Mouse (Mus musculus) hindbrain, embryonic 15.5 days (tissue): ENCODE data around the gene Tssk6. TPM values are rescaled to one million over a fixed set of nuclear protein-coding genes. Genes with fewer than 3 reads are reported as not detected.

ENCODE experiments used
- ATAC-seq: fragments of 200-750 bp; cut with Nextera tagmentation; 2 replicates; pipeline ENCODE4 v1.8.0; 2017; ENCODE audit warnings: low read depth, moderate number of reproducible peaks, moderate TSS enrichment; ENCODE audit not compliant: low FRiP score
- H3K27ac ChIP-seq: fragments of 300-500 bp; sonication (generic); replicated peaks from 2 replicates; pipeline ENCODE4 v1.5.1; 2015; ENCODE audit warnings: mild to moderate bottlenecking, inconsistent platforms
- H3K27me3 ChIP-seq: fragments of 300-500 bp; sonication (generic); 2 replicates; pipeline ENCODE4 v1.6.1; 2015; ENCODE audit warnings: control low read depth, inconsistent platforms
- H3K36me3 ChIP-seq: fragments of 300-500 bp; sonication (generic); 2 replicates; pipeline ENCODE4 v1.6.1; 2015; ENCODE audit warnings: control low read depth, inconsistent platforms
- H3K4me1 ChIP-seq: fragments of 300-500 bp; sonication (generic); replicated peaks from 2 replicates; pipeline ENCODE4 v1.6.1; 2015; ENCODE audit warnings: control low read depth, inconsistent platforms
- H3K4me2 ChIP-seq: fragments of 300-500 bp; sonication (generic); 2 replicates; pipeline ENCODE4 v1.6.1; 2015; ENCODE audit warnings: moderate library complexity, mild to moderate bottlenecking, inconsistent platforms
- H3K4me3 ChIP-seq: fragments of 300-500 bp; sonication (generic); 2 replicates; pipeline ENCODE4 v1.5.1; 2015; ENCODE audit warnings: mild to moderate bottlenecking, inconsistent platforms
- H3K9ac ChIP-seq: fragments of 300-500 bp; sonication (generic); 2 replicates; pipeline ENCODE4 v1.6.1; 2015; ENCODE audit warnings: inconsistent platforms
- H3K9me3 ChIP-seq: fragments of 300-500 bp; sonication (generic); 2 replicates; pipeline ENCODE4 v1.6.1; 2016; ENCODE audit warnings: control low read depth, inconsistent platforms
- WGBS: fragments of 180-500 bp; shearing (Covaris S2); methylation state at CpG from one replicate; pipeline ENCODE4 v1.1.7; 2015; 5-methylcytosine and 5-hydroxymethylcytosine counted together
- polyA plus RNA-seq: library from polyadenylated mRNA; unstranded; fragments of >200 nt; fragmentation: Nextera tagmentation; extraction: Ambion mirVana; gene quantifications from 2 replicates; pipeline ENCODE4 v1.2.1, GENCODE M21; 2015

Gene Tssk6
- polyA plus RNA-seq, 1 experiment from 2014 or later, result 4.3 TPM

GRCm38 (mm10) chr8:69888244-69888866, 13.6 kb upstream of the Tssk6 start:
- H3K4me2 ChIP-seq, result peak overlapping the region; percentile 50
- no peaks in the 10 kb centered on the region for H3K9me3 ChIP-seq
- no peak overlapping the region for H3K9ac ChIP-seq
- H3K27ac ChIP-seq, result no peak overlapping the region
- no peak for ATAC-seq
- H3K4me1 ChIP-seq, result peaks cover 45% of the 10 kb centered on the region
- peak overlapping the region; percentile 24 for H3K4me3 ChIP-seq
- peaks cover 72% of the 10 kb centered on the region for H3K27me3 ChIP-seq
- 7% methylated on average over 24 of the region's 24 CpGs for WGBS
- no peaks in the 10 kb centered on the region for H3K36me3 ChIP-seq

DNA sequence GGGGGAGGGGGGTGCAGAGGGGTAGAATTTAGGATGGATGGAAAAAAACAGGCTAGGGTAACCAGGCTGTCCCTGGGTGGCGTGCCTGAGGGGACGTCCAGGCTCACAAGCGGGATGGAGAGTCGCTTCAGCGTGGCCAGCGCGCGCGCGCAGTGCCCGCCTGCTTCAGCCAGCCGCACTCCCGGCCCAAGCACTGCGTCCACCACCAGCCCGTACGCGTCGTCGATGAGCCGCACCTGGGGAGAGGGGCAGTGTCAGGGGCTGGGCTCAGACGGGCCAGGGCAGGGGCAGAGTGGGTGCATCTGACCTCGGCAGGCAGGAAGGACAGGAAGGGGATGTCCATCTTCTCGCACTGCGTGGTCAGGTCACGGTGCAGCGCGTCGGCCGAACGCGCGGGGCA, 13.1 kb upstream of the Tssk6 start:
- Histone ChIP-seq H3K9me3 (no peaks in the 10 kb centered on the region), H3K4me1 (peaks cover 48% of the 10 kb centered on the region), H3K9ac (no peak overlapping the region), H3K27me3 (peaks cover 67% of the 10 kb centered on the region), H3K36me3 (peaks cover 3% of the 10 kb centered on the region; the same call in 1 of the 2 replicates), H3K4me3 (peak overlapping the region; percentile 24), H3K4me2 (peak overlapping the region; percentile 50), H3K27ac (no peak overlapping the region)
- no peak for ATAC-seq
- WGBS, result 3% methylated on average over 32 of the region's 32 CpGs

DNA sequence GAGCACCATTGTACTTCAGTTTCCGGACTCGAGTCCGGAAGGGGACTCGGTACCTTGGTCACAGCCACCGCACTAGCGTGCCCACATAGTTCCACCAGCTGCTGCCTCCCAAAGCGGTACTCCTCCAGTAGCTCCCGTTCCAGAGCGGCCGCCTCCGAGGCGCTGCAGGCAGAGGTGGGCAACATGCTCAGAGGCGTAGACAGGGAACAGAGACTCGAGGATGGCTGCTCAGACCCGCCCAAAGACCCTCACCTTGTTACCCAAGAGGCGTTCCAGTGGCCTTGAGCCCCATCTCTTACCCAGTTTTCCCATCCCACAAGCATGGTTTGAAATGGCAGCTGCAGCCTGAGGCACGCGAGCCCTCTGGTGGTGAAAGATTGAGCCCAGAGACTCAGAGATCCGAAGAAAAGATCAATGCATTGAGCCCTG, 11.2 kb upstream of the Tssk6 start:
- WGBS, result 43% methylated on average over 19 of the region's 19 CpGs
- peak; percentile 3; the same call in 1 of the 2 replicates for ATAC-seq
- Histone ChIP-seq H3K4me3 (no peak overlapping the region), H3K9me3 (no peaks in the 10 kb centered on the region), H3K36me3 (peaks cover 3% of the 10 kb centered on the region; the same call in 1 of the 2 replicates), H3K27me3 (peaks cover 48% of the 10 kb centered on the region), H3K9ac (no peak overlapping the region), H3K27ac (no peak overlapping the region), H3K4me1 (peaks cover 60% of the 10 kb centered on the region), H3K4me2 (0 out of 2 replicates have a peak overlapping the region, but pooled peaks have one; percentile 18)

DNA sequence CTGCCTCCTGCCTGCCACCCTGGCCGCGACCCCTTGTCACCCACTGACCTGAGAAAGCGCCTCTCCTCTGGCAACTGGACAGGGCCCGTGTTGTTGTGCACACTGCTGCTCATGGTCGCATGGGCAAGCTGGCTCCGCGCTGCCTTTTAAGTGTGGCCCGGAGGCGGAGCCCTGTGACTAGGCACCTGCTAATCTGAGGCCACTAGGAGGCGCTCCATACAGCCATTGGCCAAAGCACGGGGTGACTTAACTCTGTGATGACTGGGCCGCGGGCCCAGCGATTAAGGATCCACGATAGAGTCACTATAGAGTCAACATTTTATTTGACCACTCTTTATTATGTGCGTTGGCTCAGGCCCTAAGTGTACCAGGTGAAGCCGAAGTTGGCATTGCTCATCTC, 8.1 kb upstream of the Tssk6 start:
- Histone ChIP-seq H3K4me2 (no peak overlapping the region), H3K9ac (no peak overlapping the region), H3K27me3 (peaks cover 18% of the 10 kb centered on the region), H3K27ac (no peak overlapping the region), H3K4me3 (no peak overlapping the region), H3K9me3 (no peaks in the 10 kb centered on the region), H3K4me1 (peaks cover 48% of the 10 kb centered on the region), H3K36me3 (peaks cover 3% of the 10 kb centered on the region; the same call in 1 of the 2 replicates)
- no peak for ATAC-seq
- WGBS, result 31% methylated on average over 17 of the region's 17 CpGs

GRCm38 (mm10) chr8:69894836-69895332, 7.1 kb upstream of the Tssk6 start:
- WGBS, result 45% methylated on average over 6 of the region's 6 CpGs
- Histone ChIP-seq H3K36me3 (peaks cover 3% of the 10 kb centered on the region; the same call in 1 of the 2 replicates), H3K27ac (no peak overlapping the region), H3K4me2 (no peak overlapping the region), H3K27me3 (peaks cover 9% of the 10 kb centered on the region), H3K9me3 (no peaks in the 10 kb centered on the region), H3K9ac (no peak overlapping the region), H3K4me1 (peaks cover 49% of the 10 kb centered on the region), H3K4me3 (no peak overlapping the region)
- ATAC-seq, result no peak

- no peaks in the 10 kb centered on the region for H3K27me3 ChIP-seq
- no peak for ATAC-seq
- H3K4me3 ChIP-seq, result no peak overlapping the region
- H3K36me3 ChIP-seq, result peaks cover 3% of the 10 kb centered on the region; the same call in 1 of the 2 replicates
- H3K4me1 ChIP-seq, result peaks cover 56% of the 10 kb centered on the region
- H3K9ac ChIP-seq, result no peak overlapping the region
- no peak overlapping the region for H3K4me2 ChIP-seq
- H3K9me3 ChIP-seq, result no peaks in the 10 kb centered on the region
- 67% methylated on average over 4 of the region's 4 CpGs for WGBS
- no peak overlapping the region for H3K27ac ChIP-seq
Measured at GRCm38 (mm10) chr8:69895772-69896451, 6.1 kb upstream of the Tssk6 start.

- Histone ChIP-seq H3K27ac (no peak overlapping the region), H3K9ac (no peak overlapping the region; the same call in 1 of the 2 replicates), H3K36me3 (peaks cover 3% of the 10 kb centered on the region; the same call in 1 of the 2 replicates), H3K4me1 (peaks cover 65% of the 10 kb centered on the region), H3K9me3 (no peaks in the 10 kb centered on the region), H3K4me3 (no peak overlapping the region), H3K4me2 (no peak overlapping the region), H3K27me3 (no peaks in the 10 kb centered on the region)
- WGBS, result 82% methylated on average over 6 of the region's 6 CpGs
- no peak for ATAC-seq
Measured at GRCm38 (mm10) chr8:69897857-69898256, 4.1 kb upstream of the Tssk6 start.

DNA sequence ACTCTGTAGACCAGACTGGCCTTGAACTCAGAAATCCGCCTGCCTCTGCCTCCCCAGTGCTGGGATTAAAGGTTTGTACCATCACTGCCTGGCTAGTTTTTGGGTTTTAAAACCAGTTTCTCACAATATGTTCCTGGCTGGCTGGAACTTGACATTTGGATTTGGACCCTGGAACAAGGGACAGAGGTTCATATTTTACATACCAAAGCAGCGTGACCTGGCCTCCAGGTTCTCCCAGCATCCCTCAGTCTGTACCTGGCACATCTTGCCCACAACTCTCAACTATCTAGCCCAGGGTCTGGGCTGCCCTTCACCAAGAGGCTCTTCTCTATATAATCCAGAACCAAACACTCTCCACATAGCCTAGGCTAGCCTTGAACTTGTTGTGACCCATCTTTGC, 2.1 kb upstream of the Tssk6 start:
- peak overlapping the region; percentile 79 for H3K4me2 ChIP-seq
- ATAC-seq, result no peak
- peak overlapping the region; percentile 86; the same call in 1 of the 2 replicates for H3K4me3 ChIP-seq
- no peaks in the 10 kb centered on the region for H3K9me3 ChIP-seq
- H3K9ac ChIP-seq, result no peak overlapping the region
- peaks cover 65% of the 10 kb centered on the region for H3K4me1 ChIP-seq
- H3K27me3 ChIP-seq, result no peaks in the 10 kb centered on the region
- WGBS, result 98% methylated on average over 2 of the region's 2 CpGs
- H3K27ac ChIP-seq, result no peak overlapping the region
- no peaks in the 10 kb centered on the region for H3K36me3 ChIP-seq

DNA sequence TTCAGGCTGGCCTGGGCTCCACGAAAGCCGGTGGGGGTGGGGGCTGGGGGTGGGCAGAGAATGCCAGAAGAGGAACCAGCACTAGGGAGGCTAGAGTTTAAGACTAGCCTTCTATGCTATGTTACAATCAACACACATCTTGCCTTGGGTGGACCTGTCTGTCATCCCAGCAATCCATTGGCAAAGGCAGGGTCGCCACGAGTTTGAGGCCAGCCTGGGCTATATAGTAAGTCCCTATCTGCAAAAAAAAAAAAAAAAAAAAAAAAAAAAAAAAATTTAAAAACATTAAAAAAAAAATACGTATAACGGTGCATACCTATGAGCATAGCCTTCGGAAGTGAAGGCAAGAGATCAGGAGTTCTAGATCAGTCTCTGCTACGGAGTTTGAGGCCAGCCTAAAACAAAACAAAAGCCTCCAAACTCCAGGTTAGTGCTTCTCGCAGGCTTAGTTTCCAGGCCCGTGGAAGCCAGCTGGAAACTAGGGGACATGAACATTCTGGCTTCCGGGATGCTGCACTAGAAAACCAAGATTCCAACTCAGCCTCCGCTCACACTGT, 1.0 kb upstream of the Tssk6 start:
- Histone ChIP-seq H3K9ac (peak overlapping the region; percentile 78), H3K9me3 (no peaks in the 10 kb centered on the region), H3K4me2 (peak overlapping the region; percentile 79), H3K27me3 (no peaks in the 10 kb centered on the region), H3K36me3 (no peaks in the 10 kb centered on the region), H3K4me3 (peak overlapping the region; percentile 86), H3K4me1 (peaks cover 59% of the 10 kb centered on the region), H3K27ac (peak overlapping the region; percentile 94)
- WGBS, result 21% methylated on average over 12 of the region's 12 CpGs
- no peak for ATAC-seq

- peak overlapping the region; percentile 79 for H3K4me2 ChIP-seq
- peak overlapping the region; percentile 78 for H3K9ac ChIP-seq
- peaks cover 59% of the 10 kb centered on the region for H3K4me1 ChIP-seq
- H3K9me3 ChIP-seq, result no peaks in the 10 kb centered on the region
- peak overlapping the region; percentile 86 for H3K4me3 ChIP-seq
- WGBS, result 2% methylated on average over 41 of the region's 41 CpGs
- H3K36me3 ChIP-seq, result no peaks in the 10 kb centered on the region
- ATAC-seq, result peak; percentile 76
- peak overlapping the region; percentile 94 for H3K27ac ChIP-seq
- H3K27me3 ChIP-seq, result no peaks in the 10 kb centered on the region
Measured at GRCm38 (mm10) chr8:69901484-69902162, 361 bp upstream of the Tssk6 start.

GRCm38 (mm10) chr8:69903063-69903542, 1.1 kb downstream of the Tssk6 start:
- no peaks in the 10 kb centered on the region for H3K36me3 ChIP-seq

More at GRCm38 (mm10) chr8:69903063-69903542, 1.1 kb downstream of the Tssk6 start:
- ATAC-seq, result peak; percentile 91
- Histone ChIP-seq H3K27me3 (no peaks in the 10 kb centered on the region), H3K9ac (peak overlapping the region; percentile 73), H3K4me1 (peaks cover 48% of the 10 kb centered on the region), H3K9me3 (no peaks in the 10 kb centered on the region), H3K4me2 (peak overlapping the region; percentile 79), H3K27ac (peak overlapping the region; percentile 94), H3K4me3 (peak overlapping the region; percentile 86)
- under 1% methylated on average over 45 of the region's 45 CpGs for WGBS
